Mouse (Mus musculus): ENCODE results near the gene Cdhr3.

- no peak for TF ChIP-seq POLR2A (IDR thresholded peaks at IDR 0.05; ENCODE audit: borderline replicate concordance, extremely low read depth, low read depth, low read length)
- TF ChIP-seq CTCF (IDR thresholded peaks at IDR 0.05; ENCODE audit: insufficient read depth, low read length), result no peak
These were observed 83.3 kb downstream of the Cdhr3 start for GRCm38 (mm10) chr12:33009206-33009966.

Measured in lung, adult 2 months (tissue).